Mouse (Mus musculus) kidney, adult 11 months (tissue): ENCODE data around the gene Cep83.
A peak's percentile ranks its signal among the peaks of the same experiment; 100 is the strongest.

Source experiments
- DNase-seq: peaks from one replicate; pipeline ENCODE4 v3.0.0; 2022

Gene Cep83

DNA sequence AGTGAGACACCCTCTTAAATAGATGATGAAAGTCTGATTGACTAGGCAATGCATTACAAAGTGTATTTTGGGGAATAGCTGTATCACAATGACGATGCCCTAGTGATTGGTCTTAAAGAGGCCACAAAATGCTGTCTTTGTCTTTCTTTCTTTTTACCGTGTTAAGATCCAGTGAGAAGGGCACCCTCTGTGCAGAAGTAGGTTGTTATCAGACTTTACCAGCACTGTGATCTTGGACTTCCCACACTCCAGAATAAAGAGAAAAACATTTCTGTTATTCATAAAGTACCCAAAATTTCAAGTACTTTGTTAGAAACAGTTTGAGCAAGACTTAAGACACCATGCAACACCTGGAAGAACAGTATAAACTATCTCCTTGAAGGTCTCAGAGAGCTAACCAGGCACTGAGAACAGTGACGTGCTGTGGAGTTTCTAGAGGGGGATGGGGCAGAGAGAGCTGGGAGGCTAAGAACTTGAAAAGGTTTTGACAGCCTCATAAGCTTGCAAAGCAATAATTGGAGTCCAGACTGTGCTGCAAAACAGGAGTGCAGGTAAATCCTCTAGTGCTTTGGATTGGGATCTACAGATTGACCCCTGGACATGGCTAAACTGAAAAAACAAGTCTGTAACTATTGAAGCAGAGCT lies 92.3 kb downstream of the Cep83 start:
- DNase-seq: no peak

GRCm38 (mm10) chr10:94789205-94789604 lies 100.8 kb downstream of the Cep83 start:
- peak; percentile 30 for DNase-seq

GRCm38 (mm10) chr10:94793914-94794313 lies 105.5 kb downstream of the Cep83 start:
- no peak for DNase-seq

- DNase-seq: no peak
Observed at GRCm38 (mm10) chr10:94794666-94795244, 106.3 kb downstream of the Cep83 start.

GRCm38 (mm10) chr10:94798128-94798527 lies 109.7 kb downstream of the Cep83 start:
- DNase-seq: no peak

DNA sequence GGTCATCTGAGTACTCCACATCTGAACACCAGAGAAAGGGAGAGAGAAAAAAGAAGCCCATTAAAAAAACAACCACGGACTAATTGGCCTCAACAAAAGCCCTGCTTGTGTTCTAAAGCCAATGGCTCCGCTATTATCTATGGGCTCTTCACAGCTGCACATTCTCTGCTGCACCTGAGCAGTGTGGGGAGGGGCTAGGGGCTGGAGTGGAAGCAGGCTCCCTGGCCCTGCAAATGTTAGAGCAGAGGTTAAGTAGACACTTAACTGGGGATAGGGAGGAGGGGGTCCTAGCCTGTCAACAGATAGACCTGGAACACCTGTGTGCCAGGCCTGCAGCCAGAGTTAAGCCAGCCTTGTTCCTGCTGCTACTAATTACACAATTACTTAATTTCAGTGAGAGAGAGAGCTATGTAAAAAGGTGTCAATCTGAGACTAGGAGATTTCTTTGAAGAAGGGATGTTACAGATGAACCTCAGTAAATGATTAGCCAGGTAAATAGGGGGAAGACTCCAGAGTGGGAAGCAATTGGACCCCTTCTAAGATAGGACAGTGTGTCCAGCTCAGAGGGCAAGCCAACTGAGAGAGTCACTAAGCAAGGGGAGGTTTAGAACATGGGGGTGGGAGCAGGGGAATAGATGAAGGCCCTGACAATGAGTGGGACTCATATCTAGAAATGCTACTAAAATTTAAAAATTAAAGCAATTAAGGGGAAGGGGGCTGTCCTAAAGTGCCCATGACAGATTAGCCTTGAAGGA lies 111.2 kb downstream of the Cep83 start:
- DNase-seq: no peak

GRCm38 (mm10) chr10:94800677-94801354 lies 112.4 kb downstream of the Cep83 start:
- DNase-seq: no peak

- DNase-seq: no peak
Observed at GRCm38 (mm10) chr10:94804029-94804908, 115.8 kb downstream of the Cep83 start.

DNA sequence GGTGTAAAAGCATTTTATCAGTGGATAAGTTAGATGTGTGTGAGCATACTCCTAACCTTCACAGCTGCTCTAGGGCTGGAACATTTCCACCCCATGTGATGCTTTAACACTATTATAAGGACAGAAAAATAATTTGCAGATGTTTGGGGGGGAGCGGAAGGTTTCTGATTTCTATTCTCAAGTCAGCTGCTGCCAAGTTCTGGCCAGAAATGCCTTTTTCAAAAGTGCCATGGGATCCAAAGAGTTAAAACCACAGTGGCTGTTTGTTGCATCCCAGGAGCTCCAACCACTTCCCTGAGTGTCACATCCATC lies 116.4 kb downstream of the Cep83 start:
- DNase-seq: no peak

DNA sequence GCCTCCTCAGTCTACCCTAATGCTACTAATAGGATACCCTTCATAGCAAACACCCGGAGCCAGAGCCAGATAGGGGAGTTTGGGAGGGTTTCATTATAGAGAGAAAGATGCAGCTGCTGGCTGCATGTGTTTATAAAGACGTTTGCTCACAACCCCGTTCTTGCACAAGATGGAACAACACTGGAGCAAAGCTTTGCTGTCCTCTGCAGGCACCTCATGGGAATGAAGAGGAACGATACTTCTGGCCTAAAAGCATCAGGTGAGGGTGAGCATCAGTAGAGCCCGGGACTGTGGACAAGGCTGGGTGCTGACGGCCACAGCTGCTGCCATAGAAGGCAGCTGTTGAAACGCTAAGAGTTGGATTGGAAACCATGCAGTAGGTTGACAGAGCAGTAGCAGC lies 118.9 kb downstream of the Cep83 start:
- no peak for DNase-seq

- no peak for DNase-seq
Observed at GRCm38 (mm10) chr10:94808275-94808674, 119.8 kb downstream of the Cep83 start.

DNA sequence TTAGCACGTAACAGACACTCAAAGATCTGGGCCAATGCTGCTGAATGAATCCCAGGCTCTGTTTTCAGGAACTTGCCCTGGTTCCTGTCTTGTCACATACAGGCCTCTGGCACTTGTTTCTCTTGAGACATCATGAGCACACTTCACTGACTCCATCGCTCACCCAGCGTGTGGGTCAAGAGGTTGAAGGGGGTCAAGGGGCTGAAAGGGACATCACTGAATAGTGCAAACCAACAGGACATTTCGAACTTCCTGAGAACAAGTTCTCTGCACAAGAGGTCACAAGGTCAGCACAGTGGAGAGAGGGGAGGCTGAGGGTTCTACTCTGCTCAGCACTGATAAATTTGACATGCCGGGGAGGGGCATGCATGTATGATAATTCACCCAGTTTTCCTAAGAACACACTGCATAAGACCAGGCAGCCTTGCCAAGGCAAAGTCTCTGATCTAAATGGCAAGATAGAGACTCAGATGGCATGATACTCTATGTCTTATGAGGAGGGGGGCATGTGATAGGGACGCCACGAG lies 121.6 kb downstream of the Cep83 start:
- no peak for DNase-seq

GRCm38 (mm10) chr10:94811907-94812851 lies 123.7 kb downstream of the Cep83 start:
- DNase-seq: no peak

- DNase-seq: no peak
Observed at GRCm38 (mm10) chr10:94818127-94818526, 129.7 kb downstream of the Cep83 start.

- no peak for DNase-seq
Observed at GRCm38 (mm10) chr10:94818781-94819665, 130.6 kb downstream of the Cep83 start.

DNA sequence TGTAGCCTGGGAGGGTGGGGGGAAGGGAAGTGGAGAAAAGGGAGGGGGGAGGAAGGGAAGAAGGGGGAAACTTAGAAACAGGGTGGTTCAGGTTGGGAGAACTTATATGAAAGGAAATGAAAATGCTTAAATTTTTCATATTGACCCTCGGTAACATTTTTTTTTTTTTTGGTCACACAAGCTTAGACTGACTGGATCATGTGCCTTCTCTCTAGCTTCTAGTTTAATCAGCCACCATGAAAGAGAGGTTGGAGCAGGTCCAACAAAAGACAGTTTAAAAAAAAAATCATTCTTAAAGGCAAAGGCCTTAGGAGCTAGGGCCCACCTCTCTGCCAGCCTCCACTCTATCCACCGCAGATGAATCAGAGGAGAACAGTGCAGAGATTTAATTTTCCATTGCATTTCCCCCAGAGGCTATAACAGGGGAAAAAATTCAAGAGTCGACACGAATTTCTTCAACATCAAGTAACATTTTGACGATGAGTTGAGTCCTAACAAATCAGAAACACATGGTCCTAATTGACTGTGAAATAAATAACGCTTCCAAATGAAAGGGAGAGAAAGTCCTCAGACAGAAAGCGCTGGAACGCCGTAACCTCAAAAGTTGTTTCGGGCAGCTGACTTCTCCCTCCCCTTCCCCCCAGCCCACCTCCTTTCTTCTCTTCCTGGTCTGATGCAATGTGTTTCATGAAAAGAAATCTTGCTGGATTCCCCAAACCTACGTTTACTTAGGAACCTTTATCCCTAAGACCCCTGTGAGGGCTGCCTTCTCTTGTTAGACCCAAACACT lies 135.7 kb downstream of the Cep83 start:
- DNase-seq: no peak

GRCm38 (mm10) chr10:94825951-94826350 lies 137.5 kb downstream of the Cep83 start:
- DNase-seq: no peak

DNA sequence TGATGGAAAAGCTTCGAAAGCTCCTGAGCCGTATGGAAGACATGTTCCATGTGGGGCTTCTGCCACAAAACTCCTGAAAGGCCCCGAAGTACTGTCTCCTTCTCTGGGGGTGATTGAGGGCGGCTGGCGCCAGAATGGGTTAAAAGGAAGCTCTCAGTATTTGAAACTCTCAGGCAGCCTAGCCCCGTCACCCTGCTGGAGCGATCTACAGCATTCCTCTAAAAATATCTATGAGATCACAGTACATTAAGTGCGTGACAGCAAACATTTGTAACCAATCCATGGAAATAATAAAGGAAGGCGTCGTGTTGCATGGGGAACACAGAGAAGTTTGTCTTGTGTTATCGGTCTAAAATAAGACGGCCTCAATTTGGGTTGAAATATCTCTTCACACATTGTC lies 138.0 kb downstream of the Cep83 start:
- DNase-seq: no peak

- no peak for DNase-seq
Observed at GRCm38 (mm10) chr10:94827325-94827724, 138.9 kb downstream of the Cep83 start.
